Mouse (Mus musculus): ENCODE results near the gene Ssrp1.

Ssrp1 gene

DNA sequence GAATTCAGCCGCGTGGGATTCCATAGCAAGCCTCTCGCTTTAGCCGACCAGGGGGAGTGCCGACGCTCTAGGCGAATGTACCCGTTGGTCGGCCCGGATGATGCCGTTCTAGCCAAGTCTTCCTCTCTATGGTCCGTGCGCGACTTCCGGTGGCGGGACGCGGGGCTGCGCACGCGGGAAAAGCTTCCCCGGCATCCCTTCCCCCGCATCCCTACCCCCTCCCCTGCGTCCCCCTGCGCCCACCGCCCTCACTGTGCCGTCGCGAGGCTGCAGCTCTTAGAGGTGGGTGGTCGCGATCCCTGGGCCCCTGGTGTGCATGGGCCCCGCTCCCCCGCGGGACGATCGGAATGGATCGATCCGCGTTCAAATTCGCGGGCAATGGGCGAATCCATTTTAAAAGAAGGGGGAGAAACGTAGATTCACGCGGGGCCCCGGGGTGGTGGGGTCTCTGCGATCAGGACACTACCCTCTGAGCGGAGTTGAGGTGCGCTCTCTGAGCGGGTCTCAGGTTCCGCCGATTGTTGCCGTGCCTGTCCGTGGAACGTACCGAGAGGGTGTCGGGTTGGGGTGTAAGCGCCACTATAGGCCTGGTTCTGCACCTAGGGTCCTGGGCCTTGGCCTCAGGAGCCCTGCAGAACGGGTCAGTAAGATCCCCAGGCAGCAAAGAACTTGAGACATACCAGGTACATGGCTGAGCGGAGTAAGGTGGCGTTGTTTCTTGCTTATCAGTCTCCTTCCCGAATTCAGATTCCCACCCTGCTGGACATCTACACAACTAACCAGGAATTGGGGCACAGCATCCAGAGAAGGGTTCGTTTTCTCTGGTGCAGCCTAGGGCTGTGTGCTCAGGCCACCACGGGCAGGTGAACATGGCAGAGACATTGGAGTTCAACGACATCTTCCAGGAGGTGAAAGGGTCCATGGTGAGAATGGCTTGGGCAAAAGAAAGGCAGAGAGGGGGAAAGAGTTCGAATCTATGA lies at the start of gene Ssrp1, which contains the start of gene P2rx3:
Gene Ssrp1, plus strand, starts transcription at position 188 of the 980 bp plus-strand sequence.
Gene P2rx3, minus strand, starts transcription at position 416 of the 980 bp plus-strand sequence.
- in situ Hi-C loops (cut with MboI, MseI): loop anchor here (25.0 kb wide), 1 partner anchor 1375 kb away; no protein-coding TSS in a partner anchor

DNA sequence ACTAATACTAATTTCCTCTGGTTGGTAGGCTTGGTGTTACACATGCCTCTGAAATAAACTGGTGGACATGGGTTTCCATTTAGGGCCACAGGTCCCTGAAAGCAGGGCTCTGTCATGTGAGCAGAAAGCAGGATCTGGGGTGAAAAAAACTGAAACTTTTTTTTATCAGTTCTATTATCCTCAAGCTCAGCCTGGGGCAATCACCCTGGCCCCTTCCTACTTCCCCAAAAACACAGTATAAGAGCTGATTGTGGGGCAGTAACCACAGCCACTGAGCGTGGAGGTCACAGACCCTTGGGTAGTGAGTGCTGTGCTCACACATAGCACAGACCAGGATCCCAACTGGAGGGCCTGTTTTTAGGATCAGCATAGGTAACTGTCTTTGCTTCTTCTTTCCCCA lies 49.1 kb upstream of the Ssrp1 start, which contains the start of gene Prg3:
Gene Prg3, plus strand, starts transcription at position 286 of the 400 bp plus-strand sequence.
- in situ Hi-C loops (cut with MboI, MseI): loop anchor here (25.0 kb wide), 1 partner anchor 1749 kb away; the partner anchor contains the start of gene Olfr1089

- in situ Hi-C loops (cut with MboI, MseI): loop anchor here (25.0 kb wide), 1 partner anchor 1741 kb away; the partner anchor contains the start of gene Olfr1089
These were observed 40.7 kb upstream of the Ssrp1 start for GRCm38 (mm10) chr2:84996376-84996775.

GRCm38 (mm10) chr2:84999486-85000181 lies 37.4 kb upstream of the Ssrp1 start:
- in situ Hi-C loops (cut with MboI, MseI): loop anchor here (25.0 kb wide), 1 partner anchor 1738 kb away; the partner anchor contains the start of gene Olfr1089

DNA sequence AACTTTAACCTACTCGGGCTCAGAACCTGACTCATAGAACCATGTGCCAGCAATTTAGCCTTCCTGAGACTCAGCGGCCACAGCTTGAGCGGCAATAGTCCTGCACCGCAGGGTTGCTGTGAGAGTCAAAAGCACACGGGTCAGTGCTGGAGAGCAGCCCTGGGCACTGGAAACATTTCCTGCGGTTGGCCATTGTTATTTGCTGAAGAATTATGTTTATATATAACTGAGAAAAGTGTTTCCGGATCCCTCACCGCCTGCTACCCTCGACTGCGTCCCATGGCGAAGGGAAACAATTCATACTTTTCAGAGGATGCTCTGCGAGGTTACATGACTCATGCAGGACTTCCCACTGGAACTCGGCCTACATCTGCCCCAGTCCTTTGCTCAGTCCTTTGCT lies 35.5 kb upstream of the Ssrp1 start:
- in situ Hi-C loops (cut with MboI, MseI): no loop called here

DNA sequence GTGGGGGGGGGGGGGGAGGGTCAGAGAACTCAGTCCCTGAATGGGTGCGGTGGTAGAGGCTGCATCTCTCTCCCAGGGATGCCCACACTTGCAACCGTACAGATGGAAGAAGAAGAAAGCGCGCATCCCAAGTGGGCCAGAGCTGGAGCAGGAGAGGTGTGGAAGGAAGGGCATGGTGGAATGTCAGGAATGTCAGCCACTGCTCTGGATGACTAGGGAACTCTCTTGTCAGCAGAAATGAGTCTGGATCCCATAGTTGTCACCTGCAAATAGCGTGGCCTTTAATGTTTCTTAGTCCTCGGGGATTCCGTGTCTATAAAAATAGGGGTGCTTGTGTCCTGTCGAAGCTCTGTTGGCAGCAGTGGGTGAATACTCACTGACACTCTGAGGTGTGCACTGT lies 34.5 kb upstream of the Ssrp1 start:
- in situ Hi-C loops (cut with MboI, MseI): no loop called here

DNA sequence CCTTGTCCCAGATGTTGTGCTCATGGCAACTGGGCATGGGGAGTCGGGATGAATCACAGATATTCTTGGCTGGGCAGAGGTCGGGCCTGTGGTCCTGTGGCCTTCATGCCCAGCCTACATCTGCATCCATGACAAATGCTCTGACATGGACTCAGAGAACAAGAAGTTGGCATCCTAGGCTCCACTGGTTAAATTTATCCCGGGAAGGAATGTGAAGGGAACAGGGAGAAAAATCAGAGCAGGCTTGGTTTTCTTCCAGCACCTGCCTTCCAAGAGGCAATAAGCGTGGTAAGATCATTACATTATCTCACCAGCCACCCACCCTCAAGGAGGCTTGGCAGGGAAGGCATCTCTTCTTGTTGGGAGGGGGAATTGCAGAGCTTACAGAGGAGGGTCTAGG lies 32.7 kb upstream of the Ssrp1 start:
- in situ Hi-C loops (cut with MboI, MseI): no loop called here

GRCm38 (mm10) chr2:85006600-85006999 lies 30.4 kb upstream of the Ssrp1 start:
- in situ Hi-C loops (cut with MboI, MseI): no loop called here

- in situ Hi-C loops (cut with MboI, MseI): no loop called here
These were observed 29.3 kb upstream of the Ssrp1 start for GRCm38 (mm10) chr2:85007729-85008128.

DNA sequence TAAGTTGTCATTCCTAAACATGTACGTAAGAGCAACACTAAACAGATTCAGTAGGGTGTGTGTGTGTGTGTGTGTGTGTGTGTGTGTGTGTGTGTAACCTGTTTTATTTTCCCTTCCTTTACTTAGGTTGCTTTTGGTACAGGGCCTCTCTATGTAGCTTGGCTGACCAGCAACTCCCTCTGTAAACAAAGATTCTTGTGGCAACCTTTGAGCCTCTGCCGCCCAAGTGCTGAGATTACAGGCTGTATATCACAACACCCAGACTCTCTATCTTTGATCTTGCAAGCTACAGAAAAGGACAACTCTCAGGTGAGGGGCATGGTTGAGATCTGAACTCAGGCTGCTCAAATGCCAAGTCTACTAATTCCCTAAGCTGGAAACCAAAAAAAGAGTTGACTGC lies 27.8 kb upstream of the Ssrp1 start:
- in situ Hi-C loops (cut with MboI, MseI): no loop called here

DNA sequence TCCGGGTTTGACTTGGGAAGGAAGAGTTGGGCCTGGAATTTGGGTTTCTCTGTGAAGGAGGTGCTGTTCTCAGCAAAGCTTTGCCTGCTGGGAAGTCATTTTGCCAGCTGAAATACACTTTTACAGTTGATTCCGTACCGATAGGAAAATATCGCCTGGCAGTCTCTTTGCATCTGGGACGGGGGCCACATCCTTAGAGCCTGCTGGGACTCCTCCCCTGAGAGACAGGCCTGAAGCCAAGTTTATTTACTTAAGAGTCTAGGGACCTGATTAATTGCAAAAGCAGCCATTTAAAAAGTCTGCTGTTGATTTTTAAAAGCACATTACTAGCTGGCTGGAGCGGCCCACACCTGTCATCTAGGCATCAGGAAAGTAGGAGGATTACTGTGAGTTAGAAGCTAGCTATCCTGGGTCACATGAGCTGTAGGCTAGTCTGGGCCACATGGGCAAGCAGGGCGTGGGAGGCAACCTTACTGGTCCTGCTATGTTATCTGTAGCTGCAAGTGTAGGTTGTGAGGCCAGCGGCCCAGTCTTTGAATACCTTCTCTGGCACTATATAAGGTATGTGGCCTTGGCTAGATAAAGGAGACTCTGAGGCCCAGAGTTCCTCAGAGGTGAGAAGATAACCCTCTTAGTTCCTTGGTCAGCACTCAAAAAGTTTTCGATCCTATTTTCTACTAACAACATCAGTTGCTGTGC lies 25.0 kb upstream of the Ssrp1 start:
- in situ Hi-C loops (cut with MboI, MseI): loop anchor here (5.0 kb wide), 1 partner anchor 120 kb away; no protein-coding TSS in a partner anchor

DNA sequence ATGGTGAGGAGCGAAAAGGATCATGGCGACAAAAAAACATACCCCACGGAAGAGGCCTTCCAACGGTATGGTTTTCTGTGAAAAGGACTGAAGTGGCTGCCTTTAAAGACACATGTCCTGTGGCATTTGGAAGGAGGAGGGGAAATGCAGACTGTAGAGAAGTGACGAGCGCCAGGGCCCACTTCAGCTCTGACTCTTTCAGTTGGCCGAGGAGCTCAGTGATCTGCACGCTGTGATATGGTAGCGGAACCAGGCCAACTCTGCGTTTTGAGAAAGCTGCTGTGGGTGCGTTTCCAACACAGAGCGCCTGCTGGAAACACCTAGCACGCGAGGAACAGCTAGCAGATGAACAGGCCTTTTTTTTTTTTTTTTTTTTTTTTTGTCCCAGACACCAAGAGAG lies 24.4 kb upstream of the Ssrp1 start:
- in situ Hi-C loops (cut with MboI, MseI): loop anchor here (5.0 kb wide), 1 partner anchor 120 kb away; no protein-coding TSS in a partner anchor

GRCm38 (mm10) chr2:85013826-85014587 lies 23.0 kb upstream of the Ssrp1 start:
- in situ Hi-C loops (cut with MboI, MseI): loop anchor here (5.0 kb wide), 1 partner anchor 122 kb away; no protein-coding TSS in a partner anchor

- in situ Hi-C loops (cut with MboI, MseI): loop anchor here (5.0 kb wide), 1 partner anchor 122 kb away; no protein-coding TSS in a partner anchor
These were observed 22.4 kb upstream of the Ssrp1 start for GRCm38 (mm10) chr2:85014588-85014982.

GRCm38 (mm10) chr2:85022043-85022442 lies 15.0 kb upstream of the Ssrp1 start:
- in situ Hi-C loops (cut with MboI, MseI): no loop called here

DNA sequence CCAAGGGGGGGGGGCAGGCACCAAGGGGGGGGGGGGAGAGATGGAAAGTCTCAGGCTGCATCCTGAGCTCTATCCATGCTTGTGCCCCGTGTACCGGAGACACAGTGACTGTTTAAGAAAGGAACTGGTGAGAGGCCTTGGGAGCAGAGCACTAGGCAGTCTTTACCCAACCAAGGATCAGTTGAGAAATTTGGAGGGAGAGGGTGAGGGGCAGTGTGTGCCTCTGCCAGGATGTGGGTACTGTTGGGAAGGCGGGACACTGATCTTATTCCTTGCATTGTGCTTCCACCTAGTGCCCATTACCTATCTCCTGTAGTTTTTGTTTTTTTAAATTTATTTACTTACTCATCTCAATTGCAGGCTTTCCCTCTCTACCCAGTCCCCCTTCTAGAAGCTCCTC lies 10.9 kb upstream of the Ssrp1 start:
- in situ Hi-C loops (cut with MboI, MseI): loop anchor here (25.0 kb wide), 1 partner anchor 1364 kb away; no protein-coding TSS in a partner anchor

- in situ Hi-C loops (cut with MboI, MseI): loop anchor here (25.0 kb wide), 1 partner anchor 1365 kb away; no protein-coding TSS in a partner anchor
These were observed 9.8 kb upstream of the Ssrp1 start for GRCm38 (mm10) chr2:85027281-85027680.

- in situ Hi-C loops (cut with MboI, MseI): loop anchor here (25.0 kb wide), 1 partner anchor 1368 kb away; no protein-coding TSS in a partner anchor
These were observed 7.1 kb upstream of the Ssrp1 start for GRCm38 (mm10) chr2:85029897-85030296.

GRCm38 (mm10) chr2:85030989-85031388 lies 6.0 kb upstream of the Ssrp1 start:
- in situ Hi-C loops (cut with MboI, MseI): loop anchor here (25.0 kb wide), 1 partner anchor 1369 kb away; no protein-coding TSS in a partner anchor

GRCm38 (mm10) chr2:85033121-85033520 lies 3.9 kb upstream of the Ssrp1 start:
- in situ Hi-C loops (cut with MboI, MseI): loop anchor here (25.0 kb wide), 1 partner anchor 1371 kb away; no protein-coding TSS in a partner anchor
